Mouse (Mus musculus): ENCODE measurements around the gene Xdh. TPM values are rescaled to one million over a fixed set of nuclear protein-coding genes. Genes with fewer than 3 reads are reported as not detected.

Xdh gene
- polyA plus RNA-seq, 1 experiment from 2014 or later, result 3.4 TPM

DNA sequence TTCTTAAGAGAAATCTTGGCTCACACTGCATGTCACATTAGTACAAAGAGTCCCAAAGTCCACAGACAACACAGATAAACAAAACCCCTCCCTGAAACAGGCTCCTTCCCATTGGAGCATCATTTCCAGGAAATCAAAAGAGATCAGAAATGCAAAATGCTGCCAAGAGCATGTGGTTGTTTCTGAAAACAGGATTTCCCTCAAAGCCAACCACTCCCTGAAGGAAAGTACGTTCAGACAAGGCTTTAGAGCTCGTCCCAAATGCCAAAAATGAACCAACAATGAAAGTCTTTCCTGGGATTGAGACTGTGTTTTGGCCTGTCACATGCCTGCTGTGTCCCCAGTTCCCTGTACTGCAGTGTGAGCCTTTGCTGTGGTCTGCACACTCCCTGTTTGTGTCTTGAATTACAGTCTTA, 12.6 kb upstream of the Xdh start:
- H3K9ac ChIP-seq, result no peak overlapping the region
- H3K4me1 ChIP-seq, result no peaks in the 10 kb centered on the region
- no peaks in the 10 kb centered on the region for H3K36me3 ChIP-seq
- no peak for ATAC-seq (replicated peaks; ENCODE audit: low FRiP score)
- H3K4me3 ChIP-seq (replicated peaks), result no peak overlapping the region
- 55% methylated on average over 2 of the region's 2 CpGs for WGBS
- peak overlapping the region; percentile 48; the same call in 1 of the 2 replicates for H3K27ac ChIP-seq
- no peaks in the 10 kb centered on the region for H3K9me3 ChIP-seq (replicated peaks)
- H3K4me2 ChIP-seq, result no peak overlapping the region
- H3K27me3 ChIP-seq, result no peaks in the 10 kb centered on the region

DNA sequence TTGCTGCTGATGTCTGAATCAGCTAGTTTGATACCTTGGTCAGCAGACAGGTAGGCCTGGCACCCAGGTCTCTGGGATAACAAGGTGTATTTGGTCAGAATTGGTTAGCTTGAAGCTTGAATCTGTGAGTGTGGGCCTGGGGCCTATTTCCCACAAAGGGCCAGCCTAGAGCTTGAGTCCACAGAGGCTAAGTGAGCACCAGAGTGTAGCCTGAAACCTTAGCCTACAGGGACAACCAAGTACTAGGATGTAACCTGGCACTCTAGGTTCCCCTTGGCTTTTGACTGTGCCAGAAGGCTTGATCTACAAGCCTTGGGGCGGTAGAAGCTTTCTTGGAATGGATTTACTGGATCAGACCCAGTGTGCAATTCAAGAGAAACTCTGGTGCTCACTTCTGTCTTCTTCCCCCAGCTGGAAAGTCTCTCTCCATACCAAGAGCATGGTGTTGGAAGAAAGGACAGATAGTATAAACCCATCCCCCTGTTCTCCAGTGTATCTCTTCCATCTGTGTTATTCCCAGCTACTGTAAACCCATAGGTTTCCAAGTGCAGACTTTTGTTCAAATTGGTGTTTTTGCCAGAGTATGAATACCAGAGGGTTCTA, 11.9 kb upstream of the Xdh start:
- 86% methylated on average over 1 of the region's 1 CpGs for WGBS
- H3K4me3 ChIP-seq (replicated peaks), result no peak overlapping the region
- H3K36me3 ChIP-seq, result no peaks in the 10 kb centered on the region
- no peak overlapping the region for H3K9ac ChIP-seq
- H3K27me3 ChIP-seq, result no peaks in the 10 kb centered on the region
- no peaks in the 10 kb centered on the region for H3K9me3 ChIP-seq (replicated peaks)
- H3K4me1 ChIP-seq, result no peaks in the 10 kb centered on the region
- H3K27ac ChIP-seq, result no peak overlapping the region
- H3K4me2 ChIP-seq, result no peak overlapping the region
- no peak for ATAC-seq (replicated peaks; ENCODE audit: low FRiP score)

DNA sequence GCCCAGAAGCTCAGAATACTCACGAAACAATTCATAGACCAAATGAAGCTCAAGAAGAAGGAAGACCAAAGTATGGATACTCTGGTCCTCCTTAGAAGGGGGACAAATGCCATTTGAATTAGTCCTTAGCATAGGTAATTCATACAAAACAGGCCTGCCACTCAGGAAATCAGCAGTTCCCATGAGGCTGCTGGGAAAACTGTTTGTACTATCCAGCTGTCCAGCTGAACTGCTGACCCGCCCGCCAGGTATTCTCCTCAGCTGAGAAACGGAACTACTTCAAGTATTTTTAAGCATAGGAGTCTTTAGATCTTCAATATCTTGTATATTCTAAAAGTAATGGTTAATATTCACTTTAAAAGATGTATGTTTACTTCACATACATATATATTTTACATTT, 10.7 kb upstream of the Xdh start:
- ATAC-seq (replicated peaks; ENCODE audit: low FRiP score), result no peak
- WGBS, result 87% methylated on average over 4 of the region's 4 CpGs

DNA sequence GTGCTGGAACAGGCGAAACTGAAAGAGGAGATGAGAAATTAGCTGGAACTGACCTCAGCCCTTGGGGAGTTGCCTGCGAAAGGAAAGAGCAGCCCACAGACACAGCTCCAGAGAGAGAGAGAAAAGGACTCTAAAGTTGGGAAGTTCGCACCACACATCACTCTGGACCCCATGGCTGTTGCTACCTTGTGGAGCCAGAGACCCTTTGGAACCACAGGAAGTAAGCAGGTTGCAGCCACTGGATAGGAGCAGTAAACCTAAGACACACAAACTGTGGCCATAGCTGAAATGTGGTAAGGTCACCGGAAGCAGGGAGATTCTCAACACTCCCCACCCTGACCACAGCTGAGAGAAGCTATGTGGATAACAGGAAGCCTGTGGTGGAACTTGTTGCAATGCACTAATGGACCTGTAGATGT, 2.1 kb upstream of the Xdh start:
- Histone ChIP-seq H3K27ac (no peak overlapping the region), H3K9ac (no peak overlapping the region), H3K4me1 (0 out of 2 replicates have a peak, but pooled peaks cover 14% of the 10 kb centered on the region), H3K4me2 (no peak overlapping the region), H3K27me3 (no peaks in the 10 kb centered on the region), H3K36me3 (no peaks in the 10 kb centered on the region), H3K4me3 (replicated peaks) (no peak overlapping the region), H3K9me3 (replicated peaks) (no peaks in the 10 kb centered on the region)
- no peak for ATAC-seq (replicated peaks; ENCODE audit: low FRiP score)
- WGBS, result 69% methylated on average over 4 of the region's 4 CpGs

More for the DNA sequence above, 10.7 kb upstream of the Xdh start:
- no peak overlapping the region for H3K9ac ChIP-seq
- H3K4me2 ChIP-seq, result no peak overlapping the region
- H3K27me3 ChIP-seq, result no peaks in the 10 kb centered on the region
- H3K9me3 ChIP-seq (replicated peaks), result no peaks in the 10 kb centered on the region
- no peak overlapping the region for H3K27ac ChIP-seq
- H3K4me3 ChIP-seq (replicated peaks), result no peak overlapping the region
- H3K36me3 ChIP-seq, result no peaks in the 10 kb centered on the region
- H3K4me1 ChIP-seq, result no peaks in the 10 kb centered on the region

DNA sequence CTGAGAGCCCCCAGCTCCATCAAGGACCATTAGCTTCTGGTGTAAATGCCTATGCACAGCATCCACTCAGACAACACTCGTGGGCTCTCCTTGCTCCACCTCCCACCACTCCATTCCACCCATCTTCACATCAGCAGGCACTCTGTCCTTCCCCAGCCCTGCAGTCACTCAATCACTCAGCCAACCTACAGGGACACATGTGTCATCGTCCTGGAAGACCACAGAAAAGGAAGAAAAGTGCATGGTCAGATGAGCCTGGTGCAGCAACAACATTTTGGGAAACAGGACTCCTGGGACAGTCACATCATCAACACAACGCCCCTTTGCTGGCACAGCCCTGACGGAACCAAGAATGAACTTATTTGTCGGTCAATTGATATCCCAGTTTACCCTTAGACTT, 974 bp upstream of the Xdh start:
- Histone ChIP-seq H3K36me3 (no peaks in the 10 kb centered on the region), H3K27ac (no peak overlapping the region), H3K4me1 (0 out of 2 replicates have a peak, but pooled peaks cover 14% of the 10 kb centered on the region), H3K9ac (no peak overlapping the region), H3K27me3 (no peaks in the 10 kb centered on the region), H3K9me3 (replicated peaks) (no peaks in the 10 kb centered on the region), H3K4me2 (no peak overlapping the region), H3K4me3 (replicated peaks) (no peak overlapping the region)
- 82% methylated on average over 5 of the region's 5 CpGs for WGBS
- ATAC-seq (replicated peaks; ENCODE audit: low FRiP score), result no peak

DNA sequence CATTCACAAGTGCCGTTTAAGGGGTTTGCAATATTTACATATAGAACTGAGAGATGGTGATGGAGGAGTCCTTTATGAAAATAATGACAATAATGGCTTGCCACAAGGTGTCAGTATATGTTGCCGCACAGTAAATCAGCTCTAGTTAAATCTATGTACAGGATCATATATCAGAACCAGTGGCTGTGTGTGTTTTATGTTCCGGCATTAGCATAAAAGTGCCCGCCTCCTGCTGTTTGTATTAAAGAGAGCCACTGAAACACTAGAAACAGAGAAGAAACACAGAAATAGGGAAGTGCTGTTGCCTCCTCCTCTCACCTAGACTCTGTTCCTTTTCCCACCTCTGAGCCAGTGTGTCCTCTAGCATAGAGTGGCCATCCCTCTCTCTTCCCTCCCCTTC, 498 bp downstream of the Xdh start:
- Histone ChIP-seq H3K4me3 (replicated peaks) (no peak overlapping the region), H3K36me3 (no peaks in the 10 kb centered on the region), H3K27ac (no peak overlapping the region), H3K27me3 (no peaks in the 10 kb centered on the region), H3K9ac (no peak overlapping the region), H3K4me1 (0 out of 2 replicates have a peak, but pooled peaks cover 14% of the 10 kb centered on the region), H3K9me3 (replicated peaks) (no peaks in the 10 kb centered on the region), H3K4me2 (peak overlapping the region; percentile 38)
- ATAC-seq (replicated peaks; ENCODE audit: low FRiP score), result peak; percentile 40; the same call in 1 of the 2 replicates
- 58% methylated on average over 4 of the region's 4 CpGs for WGBS

DNA sequence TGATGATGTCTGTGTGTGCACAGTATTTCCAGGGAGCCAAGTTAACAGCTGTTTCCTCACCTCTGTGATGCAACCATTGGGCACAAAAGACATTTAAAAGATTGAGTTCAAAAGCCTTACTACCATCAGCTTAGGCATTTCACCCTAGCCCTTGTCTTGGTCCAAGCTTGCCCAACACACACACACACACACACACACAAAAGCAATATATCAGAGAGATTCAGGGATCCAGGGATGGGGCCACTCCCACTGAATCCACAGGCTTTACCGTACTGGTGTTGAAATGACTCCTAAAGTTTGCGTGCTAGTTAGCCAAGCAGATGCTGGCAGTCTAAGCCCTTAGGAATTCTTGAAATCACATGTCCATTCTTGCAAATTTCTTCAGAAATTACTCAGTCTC, 1.2 kb downstream of the Xdh start:
- Histone ChIP-seq H3K9me3 (replicated peaks) (no peaks in the 10 kb centered on the region), H3K36me3 (no peaks in the 10 kb centered on the region), H3K27me3 (no peaks in the 10 kb centered on the region), H3K9ac (no peak overlapping the region), H3K4me2 (no peak overlapping the region), H3K4me1 (0 out of 2 replicates have a peak, but pooled peaks cover 14% of the 10 kb centered on the region), H3K27ac (no peak overlapping the region), H3K4me3 (replicated peaks) (no peak overlapping the region)
- WGBS, result 67% methylated on average over 2 of the region's 2 CpGs
- no peak for ATAC-seq (replicated peaks; ENCODE audit: low FRiP score)

DNA sequence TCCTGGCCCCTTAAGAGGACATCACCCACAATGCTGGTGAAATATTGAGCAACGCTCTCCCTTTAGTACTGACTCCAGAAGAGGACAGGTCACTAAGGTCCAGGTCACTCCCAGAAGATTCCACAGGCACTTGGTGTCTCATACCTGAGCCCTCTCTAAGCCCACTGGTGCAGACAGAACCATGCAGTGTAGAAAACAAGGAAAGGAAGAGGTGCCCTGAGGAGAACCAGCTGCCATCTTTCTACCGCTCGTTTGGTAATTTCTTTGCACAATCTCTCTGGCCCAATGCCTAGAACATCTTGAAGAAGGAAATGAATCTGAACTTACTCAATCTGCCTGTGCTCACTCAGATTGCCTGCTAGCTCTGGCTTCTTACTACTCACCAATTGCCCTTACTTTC, 2.0 kb downstream of the Xdh start:
- H3K27me3 ChIP-seq, result no peaks in the 10 kb centered on the region
- no peak for ATAC-seq (replicated peaks; ENCODE audit: low FRiP score)
- 0 out of 2 replicates have a peak, but pooled peaks cover 14% of the 10 kb centered on the region for H3K4me1 ChIP-seq
- H3K4me3 ChIP-seq (replicated peaks), result no peak overlapping the region
- no peaks in the 10 kb centered on the region for H3K36me3 ChIP-seq
- no peaks in the 10 kb centered on the region for H3K9me3 ChIP-seq (replicated peaks)
- WGBS, result 65% methylated on average over 3 of the region's 3 CpGs
- H3K27ac ChIP-seq, result no peak overlapping the region
- H3K9ac ChIP-seq, result no peak overlapping the region
- no peak overlapping the region for H3K4me2 ChIP-seq

DNA sequence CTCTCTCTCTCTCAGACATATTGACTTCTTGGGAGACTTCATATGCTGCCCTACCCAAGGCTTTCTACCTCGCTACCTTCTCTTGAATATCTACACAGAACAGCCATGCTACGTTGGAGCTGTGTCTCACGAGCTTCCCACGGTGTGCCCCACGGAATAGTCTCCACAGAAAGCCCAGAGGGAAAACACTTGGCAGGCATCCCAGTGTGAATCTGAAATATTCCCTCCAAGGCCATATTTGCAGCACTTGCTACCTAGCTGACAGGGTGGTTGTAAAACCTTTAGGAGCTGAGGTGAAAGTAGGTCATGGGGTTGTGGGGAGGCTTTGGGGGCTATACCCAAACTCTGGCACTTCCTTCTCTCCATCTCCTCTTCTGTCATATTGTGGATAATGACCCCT, 3.1 kb downstream of the Xdh start:
- no peaks in the 10 kb centered on the region for H3K9me3 ChIP-seq (replicated peaks)
- ATAC-seq (replicated peaks; ENCODE audit: low FRiP score), result no peak
- no peak overlapping the region for H3K9ac ChIP-seq
- no peaks in the 10 kb centered on the region for H3K27me3 ChIP-seq
- no peaks in the 10 kb centered on the region for H3K36me3 ChIP-seq
- no peak overlapping the region for H3K27ac ChIP-seq
- H3K4me2 ChIP-seq, result no peak overlapping the region
- H3K4me1 ChIP-seq, result 0 out of 2 replicates have a peak, but pooled peaks cover 14% of the 10 kb centered on the region
- H3K4me3 ChIP-seq (replicated peaks), result no peak overlapping the region
- 73% methylated on average over 5 of the region's 5 CpGs for WGBS

DNA sequence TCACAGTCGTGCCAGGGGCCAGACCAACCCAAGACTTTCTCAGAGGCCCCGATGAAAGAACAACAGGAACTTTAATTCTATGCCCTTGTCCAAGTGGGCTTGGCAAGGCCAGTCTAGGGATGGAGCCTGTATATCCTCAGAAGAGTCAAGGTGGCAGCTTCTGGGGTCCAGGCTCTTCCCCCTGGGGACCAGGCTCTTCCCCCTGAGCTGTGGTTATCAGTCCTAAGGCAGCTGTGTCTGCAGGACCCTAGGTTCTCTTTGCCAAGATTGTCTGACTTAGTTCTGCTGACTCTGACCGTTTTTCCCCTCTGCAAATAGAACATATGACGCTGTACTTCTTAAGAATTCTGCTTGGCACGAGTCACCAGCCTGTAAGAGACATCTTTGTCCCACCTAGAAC, 5.3 kb downstream of the Xdh start:
- 71% methylated on average over 5 of the region's 5 CpGs for WGBS
- Histone ChIP-seq H3K4me1 (0 out of 2 replicates have a peak, but pooled peaks cover 5% of the 10 kb centered on the region), H3K9ac (no peak overlapping the region), H3K36me3 (no peaks in the 10 kb centered on the region), H3K27me3 (no peaks in the 10 kb centered on the region), H3K4me3 (replicated peaks) (no peak overlapping the region), H3K4me2 (no peak overlapping the region), H3K27ac (no peak overlapping the region), H3K9me3 (replicated peaks) (no peaks in the 10 kb centered on the region)
- no peak for ATAC-seq (replicated peaks; ENCODE audit: low FRiP score)

DNA sequence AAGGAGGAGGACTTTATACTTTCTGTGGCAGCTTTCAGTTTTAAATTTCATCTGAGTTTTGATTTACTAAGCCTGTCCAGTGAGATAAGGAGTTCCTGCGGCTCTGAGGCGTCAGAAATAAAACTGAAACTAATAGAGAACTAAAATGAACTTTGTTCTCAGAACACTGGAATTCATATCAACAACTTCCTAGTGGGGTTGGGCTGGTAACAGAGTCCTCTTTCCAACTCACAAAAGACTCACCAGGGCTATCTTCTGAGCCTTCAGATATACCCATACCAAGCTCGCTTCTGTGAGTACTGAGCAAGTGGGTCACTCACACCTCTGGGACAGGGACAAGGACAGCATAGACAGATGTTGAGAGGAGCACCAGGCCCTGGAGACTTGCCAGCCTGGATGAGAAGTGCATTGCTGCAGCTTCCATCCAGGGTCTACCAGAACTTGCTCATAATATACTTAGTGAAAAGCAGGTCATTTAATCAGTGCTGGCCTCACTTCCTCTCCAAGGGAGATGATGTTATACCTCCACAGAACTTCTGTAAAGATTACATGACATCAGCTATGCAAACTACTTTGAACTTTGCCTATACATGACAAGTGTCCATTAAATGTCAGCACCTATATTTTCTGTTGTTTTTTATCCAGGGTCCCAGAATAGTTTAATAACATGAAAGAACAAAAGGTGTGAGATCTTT, 7.6 kb downstream of the Xdh start:
- WGBS, result 65% methylated on average over 3 of the region's 3 CpGs
- H3K9me3 ChIP-seq (replicated peaks), result no peaks in the 10 kb centered on the region
- H3K4me3 ChIP-seq (replicated peaks), result no peak overlapping the region
- no peak overlapping the region for H3K27ac ChIP-seq
- ATAC-seq (replicated peaks; ENCODE audit: low FRiP score), result no peak
- H3K4me1 ChIP-seq, result no peaks in the 10 kb centered on the region
- no peak overlapping the region for H3K4me2 ChIP-seq
- no peak overlapping the region for H3K9ac ChIP-seq
- H3K27me3 ChIP-seq, result no peaks in the 10 kb centered on the region
- no peaks in the 10 kb centered on the region for H3K36me3 ChIP-seq

DNA sequence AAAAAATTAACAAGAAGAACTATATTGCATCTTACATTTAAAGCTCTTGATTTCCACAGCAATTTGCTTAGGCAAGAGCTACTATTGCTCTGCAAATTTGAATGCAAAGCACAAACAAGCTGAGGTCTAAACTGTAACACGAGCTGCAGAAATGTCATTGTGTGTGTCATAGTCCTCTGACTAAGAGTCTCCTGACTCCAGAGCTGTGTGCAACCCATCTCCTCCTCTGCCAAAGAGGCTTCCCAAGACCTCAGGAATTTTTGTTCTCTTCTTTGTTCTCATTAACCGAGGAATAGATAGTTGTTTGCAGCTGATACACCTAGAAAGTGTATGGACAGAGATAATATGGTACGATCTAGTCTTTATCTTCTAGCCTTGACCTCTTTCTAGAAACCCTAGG, 8.2 kb downstream of the Xdh start:
- WGBS, result 71% methylated on average over 3 of the region's 3 CpGs
- H3K4me3 ChIP-seq (replicated peaks), result no peak overlapping the region
- H3K27ac ChIP-seq, result no peak overlapping the region
- no peaks in the 10 kb centered on the region for H3K27me3 ChIP-seq
- no peaks in the 10 kb centered on the region for H3K9me3 ChIP-seq (replicated peaks)
- no peak overlapping the region for H3K4me2 ChIP-seq
- no peak overlapping the region for H3K9ac ChIP-seq
- H3K4me1 ChIP-seq, result no peaks in the 10 kb centered on the region
- no peaks in the 10 kb centered on the region for H3K36me3 ChIP-seq
- no peak for ATAC-seq (replicated peaks; ENCODE audit: low FRiP score)
